Mouse (Mus musculus) cerebellum, adult 11-12 months (tissue): ENCODE measurements at regions not wholly inside any gene's neighbourhood (a gene's known extent, or its start where the extent isn't known, plus 50 kb on each side); places are given as distances from the start of the nearest gene placed in this dataset.
A peak's percentile ranks its signal among the peaks of the same experiment; 100 is the strongest.

Experiments
- DNase-seq: peaks from one replicate; pipeline ENCODE4 v3.0.0; 2022

GRCm38 (mm10) chr2:161339327-161340001 is 230.6 kb upstream of the Chd6 start:
- no peak for DNase-seq

- DNase-seq: no peak
Measured at GRCm38 (mm10) chr2:161338953-161339326, 230.1 kb upstream of the Chd6 start.

- no peak for DNase-seq
Measured at GRCm38 (mm10) chr2:161332653-161333052, 223.8 kb upstream of the Chd6 start.

GRCm38 (mm10) chr2:161331850-161332365 is 223.0 kb upstream of the Chd6 start:
- no peak for DNase-seq

GRCm38 (mm10) chr2:161302796-161303195 is 193.9 kb upstream of the Chd6 start:
- DNase-seq: no peak

GRCm38 (mm10) chr2:161268861-161269413 is 160.1 kb upstream of the Chd6 start:
- DNase-seq: no peak

- no peak for DNase-seq
Measured at GRCm38 (mm10) chr2:161266476-161266875, 157.6 kb upstream of the Chd6 start.

- no peak for DNase-seq
Measured at GRCm38 (mm10) chr2:161265211-161265610, 156.3 kb upstream of the Chd6 start.

GRCm38 (mm10) chr2:161252761-161253160 is 143.9 kb upstream of the Chd6 start:
- DNase-seq: no peak

- no peak for DNase-seq
Measured at GRCm38 (mm10) chr2:161241665-161242064, 132.8 kb upstream of the Chd6 start.

GRCm38 (mm10) chr2:161237280-161237819 is 128.5 kb upstream of the Chd6 start:
- DNase-seq: no peak

- no peak for DNase-seq
Measured at GRCm38 (mm10) chr2:161233155-161233741, 124.4 kb upstream of the Chd6 start.

GRCm38 (mm10) chr2:161231405-161231804 is 122.5 kb upstream of the Chd6 start:
- DNase-seq: no peak

- DNase-seq: no peak
Measured at GRCm38 (mm10) chr2:161215736-161216135, 106.9 kb upstream of the Chd6 start.

GRCm38 (mm10) chr2:161214681-161215458 is 106.0 kb upstream of the Chd6 start:
- DNase-seq: peak; percentile 41

- DNase-seq: no peak
Measured at GRCm38 (mm10) chr2:161212322-161212882, 103.5 kb upstream of the Chd6 start.

GRCm38 (mm10) chr2:161196713-161197372 is 88.0 kb upstream of the Chd6 start:
- no peak for DNase-seq

GRCm38 (mm10) chr2:161187516-161187915 is 78.6 kb upstream of the Chd6 start:
- DNase-seq: no peak

- DNase-seq: no peak
Measured at GRCm38 (mm10) chr2:161185122-161185521, 76.2 kb upstream of the Chd6 start.

- DNase-seq: peak; percentile 67
Measured at GRCm38 (mm10) chr2:161177355-161178021, 68.6 kb upstream of the Chd6 start.

GRCm38 (mm10) chr2:161166681-161167080 is 57.8 kb upstream of the Chd6 start:
- no peak for DNase-seq

- no peak for DNase-seq
Measured at GRCm38 (mm10) chr2:161165495-161165894, 56.6 kb upstream of the Chd6 start.
